Comparison of ENCODE assay signal across 8 mouse cellular contexts in the genomic region with DNA sequence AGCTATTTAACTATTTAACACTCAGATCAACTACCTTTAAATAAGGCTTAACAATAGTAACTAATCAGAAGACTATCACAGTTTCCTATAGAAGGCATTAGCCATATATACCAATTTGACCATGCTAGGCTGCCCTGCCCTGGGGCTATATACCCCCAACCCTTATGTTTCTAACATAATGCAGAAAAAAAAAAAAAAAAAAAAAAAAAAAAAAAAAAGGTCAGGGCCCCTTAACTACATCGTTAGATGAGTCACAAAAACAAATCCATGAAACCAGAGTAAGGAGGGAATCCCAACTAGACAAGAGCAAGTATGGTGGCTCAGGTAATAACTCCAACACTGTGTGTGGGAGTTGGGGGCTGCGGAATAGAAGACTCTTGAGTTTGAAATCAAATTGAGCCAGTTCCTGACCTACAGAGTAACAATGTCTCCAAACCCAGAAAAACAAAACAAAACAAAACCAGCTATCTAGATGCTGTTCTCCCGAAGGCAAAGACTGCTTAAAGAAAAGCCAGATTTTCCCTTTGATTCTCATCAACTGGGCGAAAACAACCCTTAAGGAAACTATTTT. TPM values are rescaled to one million over a fixed set of nuclear protein-coding genes. Genes with fewer than 3 reads are reported as not detected.
DNase-seq lines count a peak whose midpoint lies in the region; ATAC-seq and TF ChIP-seq lines count a peak whose summit lies in the region.

No protein-coding gene starts in this region.

- 0% methylated on average over 4 of the region's 4 CpGs for WGBS in kidney, postnatal 0 days
- WGBS in hindbrain, embryonic 16.5 days = 3% methylated on average over 4 of the region's 4 CpGs
- WGBS in midbrain, postnatal 0 days = 2% methylated on average over 4 of the region's 4 CpGs

- H3K36me3 ChIP-seq in kidney, postnatal 0 days (ENCODE audit: insufficient read depth, low read length) = no peaks in the 10 kb centered on the region
- H3K36me3 ChIP-seq in hindbrain, embryonic 16.5 days (ENCODE audit: control insufficient read depth, insufficient read depth, low read length) = no peaks in the 10 kb centered on the region
- no peaks in the 10 kb centered on the region for H3K36me3 ChIP-seq in midbrain, postnatal 0 days (ENCODE audit: insufficient read depth, low read length)

- peak overlapping the region; percentile 60 for H3K9ac ChIP-seq in kidney, postnatal 0 days (ENCODE audit: low read depth, low read length)
- H3K9ac ChIP-seq in hindbrain, embryonic 16.5 days (ENCODE audit: low read depth, low read length) = no peak overlapping the region
- H3K9ac ChIP-seq in midbrain, postnatal 0 days (replicated peaks; ENCODE audit: low read length, poor library complexity, severe bottlenecking) = 0 out of 2 replicates have a peak overlapping the region, but pooled peaks have one; percentile 33

- TF ChIP-seq CTCF in kidney, postnatal 0 days (IDR thresholded peaks at IDR 0.05; ENCODE audit: low read depth) = no peak
- TF ChIP-seq CTCF in midbrain, postnatal 0 days (IDR thresholded peaks at IDR 0.05) = no peak

- DNase-seq in kidney, postnatal 0 days (ENCODE audit: low spot score) = no peak
- DNase-seq in kidney, adult 11 months = no peak
- no peak for DNase-seq in midbrain, postnatal 0 days (ENCODE audit: low spot score)
- no peak for DNase-seq in urinary bladder, postnatal 36 days (ENCODE audit: low spot score in 2 of 2)
- no peak for DNase-seq in kidney, adult 18-20 months
- no peak for DNase-seq in left cerebral cortex, adult 18-20 months (ENCODE audit: low spot score in 2 of 2)

- H3K4me2 ChIP-seq in kidney, postnatal 0 days (ENCODE audit: low read length) = peak overlapping the region; percentile 91
- H3K4me2 ChIP-seq in hindbrain, embryonic 16.5 days (ENCODE audit: low read length) = peak overlapping the region; percentile 99
- H3K4me2 ChIP-seq in midbrain, postnatal 0 days (ENCODE audit: low read depth, low read length, poor library complexity, severe bottlenecking) = peak overlapping the region; percentile 90

- H3K4me3 ChIP-seq in kidney, postnatal 0 days (replicated peaks; ENCODE audit: low read depth, low read length) = peak overlapping the region; percentile 77
- H3K4me3 ChIP-seq in brown adipose tissue, adult 24 weeks (ENCODE audit: insufficient read depth, low read depth, low read length) = peak overlapping the region; percentile 59; the same call in 1 of the 2 replicates
- peak overlapping the region; percentile 74 for H3K4me3 ChIP-seq in hindbrain, embryonic 16.5 days (ENCODE audit: low read length)
- H3K4me3 ChIP-seq in midbrain, postnatal 0 days (ENCODE audit: low read depth, low read length) = peak overlapping the region; percentile 78

- ATAC-seq in kidney, postnatal 0 days (replicated peaks; ENCODE audit: low FRiP score, low read depth) = no peak
- no peak for ATAC-seq in hindbrain, embryonic 16.5 days
- ATAC-seq in midbrain, postnatal 0 days (ENCODE audit: low FRiP score) = no peak

- no peaks in the 10 kb centered on the region for H3K27me3 ChIP-seq in kidney, postnatal 0 days (ENCODE audit: insufficient read depth, low read length)
- H3K27me3 ChIP-seq in hindbrain, embryonic 16.5 days (replicated peaks; ENCODE audit: control insufficient read depth, insufficient read depth, low read length) = no peaks in the 10 kb centered on the region
- no peaks in the 10 kb centered on the region for H3K27me3 ChIP-seq in midbrain, postnatal 0 days (ENCODE audit: insufficient read depth, low read length)

- no peaks in the 10 kb centered on the region for H3K9me3 ChIP-seq in kidney, postnatal 0 days (replicated peaks; ENCODE audit: low read length)
- no peaks in the 10 kb centered on the region for H3K9me3 ChIP-seq in hindbrain, embryonic 16.5 days (ENCODE audit: control insufficient read depth, low read length)
- no peaks in the 10 kb centered on the region for H3K9me3 ChIP-seq in midbrain, postnatal 0 days (ENCODE audit: low read length)

- H3K4me1 ChIP-seq in kidney, postnatal 0 days (replicated peaks; ENCODE audit: insufficient read depth, low read length) = 0 out of 2 replicates have a peak, but pooled peaks cover 6% of the 10 kb centered on the region
- no peaks in the 10 kb centered on the region for H3K4me1 ChIP-seq in brown adipose tissue, adult 24 weeks (ENCODE audit: control insufficient read depth, insufficient read depth, insufficient read length, low read length)
- peaks cover 11% of the 10 kb centered on the region for H3K4me1 ChIP-seq in hindbrain, embryonic 16.5 days (ENCODE audit: control insufficient read depth, insufficient read depth, low read depth, low read length)
- 0 out of 2 replicates have a peak, but pooled peaks cover 4% of the 10 kb centered on the region for H3K4me1 ChIP-seq in midbrain, postnatal 0 days (ENCODE audit: insufficient read depth, low read length)

- no peak overlapping the region for H3K27ac ChIP-seq in kidney, postnatal 0 days
- H3K27ac ChIP-seq in brown adipose tissue, adult 24 weeks (replicated peaks; ENCODE audit: low read depth, low read length) = no peak overlapping the region
- H3K27ac ChIP-seq in hindbrain, embryonic 16.5 days (ENCODE audit: low read depth, low read length) = no peak overlapping the region
- no peak overlapping the region for H3K27ac ChIP-seq in midbrain, postnatal 0 days (ENCODE audit: low read depth, low read length)

RNA-seq across cellular contexts. Expression of gene Cenpp, which starts 0.7 kb away (rescaled TPM):
- 21.5 and 21.9 TPM in 2 replicates for polyA plus RNA-seq in kidney, postnatal 0 days (2015; fragmentation: Nextera tagmentation; extraction: Ambion mirVana)
- 1.5 TPM in 1 of 2 replicates, not detected in the other for polyA plus RNA-seq in brown adipose tissue, adult 24 weeks (2012; ENCODE audit: insufficient read depth, insufficient read length, missing spikeins)
- 5.7 and 7.9 TPM in 2 replicates for polyA plus RNA-seq in hindbrain, embryonic 16.5 days (2015; fragmentation: Nextera tagmentation; extraction: Ambion mirVana)
- 1.3 and 9.3 TPM in 2 replicates for total RNA-seq in midbrain, postnatal 0 days (2014; rRNA removed)
- polyA plus RNA-seq in midbrain, postnatal 0 days (2015; fragmentation: Nextera tagmentation; extraction: Ambion mirVana) = 6.9 and 7.1 TPM in 2 replicates
- 1 to 10 TPM in 1 of 2 experiments, under 1 TPM in 1; 0.79 to 1.2 TPM for total RNA-seq in left cerebral cortex, adult 18-20 months (2021)

RNA-seq across cellular contexts. Expression of gene Nol8, which starts 1.0 kb away (rescaled TPM):
- 15.7 and 19.3 TPM in 2 replicates for polyA plus RNA-seq in kidney, postnatal 0 days (2015; fragmentation: Nextera tagmentation; extraction: Ambion mirVana)
- polyA plus RNA-seq in brown adipose tissue, adult 24 weeks (2012; ENCODE audit: insufficient read depth, insufficient read length, missing spikeins) = 7.8 and 10.3 TPM in 2 replicates
- polyA plus RNA-seq in hindbrain, embryonic 16.5 days (2015; fragmentation: Nextera tagmentation; extraction: Ambion mirVana) = 13.2 and 14.7 TPM in 2 replicates
- 9.2 and 12.0 TPM in 2 replicates for total RNA-seq in midbrain, postnatal 0 days (2014; rRNA removed)
- polyA plus RNA-seq in midbrain, postnatal 0 days (2015; fragmentation: Nextera tagmentation; extraction: Ambion mirVana) = 10.8 TPM in 2 replicates
- 10 to 100 TPM; 22.7 to 25.1 TPM for total RNA-seq in left cerebral cortex, adult 18-20 months (2021)

RNA-seq across cellular contexts. Expression of gene Iars, which starts 30.0 kb away (rescaled TPM):
- polyA plus RNA-seq in kidney, postnatal 0 days (2015; fragmentation: Nextera tagmentation; extraction: Ambion mirVana) = 38.1 and 42.7 TPM in 2 replicates
- 14.9 and 15.5 TPM in 2 replicates for polyA plus RNA-seq in brown adipose tissue, adult 24 weeks (2012; ENCODE audit: insufficient read depth, insufficient read length, missing spikeins)
- polyA plus RNA-seq in hindbrain, embryonic 16.5 days (2015; fragmentation: Nextera tagmentation; extraction: Ambion mirVana) = 47.3 and 54.2 TPM in 2 replicates
- 30.6 and 33.4 TPM in 2 replicates for total RNA-seq in midbrain, postnatal 0 days (2014; rRNA removed)
- polyA plus RNA-seq in midbrain, postnatal 0 days (2015; fragmentation: Nextera tagmentation; extraction: Ambion mirVana) = 19.2 and 19.8 TPM in 2 replicates
- 10 to 100 TPM; 62.0 to 67.9 TPM for total RNA-seq in left cerebral cortex, adult 18-20 months (2021)

RNA-seq across cellular contexts. Expression of gene Ogn, which starts 44.0 kb away (rescaled TPM):
- polyA plus RNA-seq in kidney, postnatal 0 days (2015; fragmentation: Nextera tagmentation; extraction: Ambion mirVana) = 43.8 and 54.3 TPM in 2 replicates
- polyA plus RNA-seq in brown adipose tissue, adult 24 weeks (2012; ENCODE audit: insufficient read depth, insufficient read length, missing spikeins) = 33.2 and 49.8 TPM in 2 replicates
- polyA plus RNA-seq in hindbrain, embryonic 16.5 days (2015; fragmentation: Nextera tagmentation; extraction: Ambion mirVana) = 14.1 and 18.9 TPM in 2 replicates
- 19.7 and 20.7 TPM in 2 replicates for total RNA-seq in midbrain, postnatal 0 days (2014; rRNA removed)
- polyA plus RNA-seq in midbrain, postnatal 0 days (2015; fragmentation: Nextera tagmentation; extraction: Ambion mirVana) = 13.8 and 15.5 TPM in 2 replicates
- 1 to 10 TPM; 8.6 to 9.9 TPM for total RNA-seq in left cerebral cortex, adult 18-20 months (2021)
